Mouse (Mus musculus): ENCODE measurements around the gene Tmem132e. TPM values are rescaled to one million over a fixed set of nuclear protein-coding genes. Genes with fewer than 3 reads are reported as not detected.

Tmem132e gene
- total and polyA plus RNA-seq, 3 experiments, result not detected

- TF ChIP-seq GATA2 (IDR thresholded peaks at IDR 0.05; ENCODE audit: borderline replicate concordance, low read depth, low read length) (no peak), POLR2AphosphoS5 (IDR thresholded peaks at IDR 0.05; ENCODE audit: insufficient replicate concordance, low read depth, low read length) (no peak), TAL1 (conservative IDR thresholded peaks at IDR 0.05; ENCODE audit: low read depth, low read length) (no peak), GATA1 (IDR thresholded peaks at IDR 0.05; ENCODE audit: borderline replicate concordance, low read length) (no peak), CTCF (IDR thresholded peaks at IDR 0.05; ENCODE audit: low read depth, low read length) (no peak)
- no peaks in the 10 kb centered on the region for H3K4me1 ChIP-seq (ENCODE audit: insufficient read depth, low read depth, low read length)
- peaks cover 84% of the 10 kb centered on the region for H3K9me3 ChIP-seq (replicated peaks)
- no peak for ATAC-seq (ENCODE audit: extremely low read depth, insufficient number of reproducible peaks, low FRiP score, poor library complexity, severe bottlenecking)
- DNase-seq (ENCODE audit: low spot score), result no peak
- H3K4me3 ChIP-seq (ENCODE audit: low read depth, low read length), result no peak overlapping the region
- H3K27me3 ChIP-seq (ENCODE audit: insufficient read depth, low read length), result no peaks in the 10 kb centered on the region
- no peaks in the 10 kb centered on the region for H3K36me3 ChIP-seq (replicated peaks)
Observed at GRCm38 (mm10) chr11:82452516-82452915, 63.8 kb downstream of the Tmem132e start.

- Histone ChIP-seq H3K27me3 (ENCODE audit: insufficient read depth, low read length) (no peaks in the 10 kb centered on the region), H3K4me1 (ENCODE audit: insufficient read depth, low read depth, low read length) (no peaks in the 10 kb centered on the region), H3K9me3 (replicated peaks) (peaks cover 83% of the 10 kb centered on the region), H3K4me3 (ENCODE audit: low read depth, low read length) (no peak overlapping the region), H3K36me3 (replicated peaks) (no peaks in the 10 kb centered on the region)
- TF ChIP-seq CTCF (IDR thresholded peaks at IDR 0.05; ENCODE audit: low read depth, low read length) (no peak), GATA2 (IDR thresholded peaks at IDR 0.05; ENCODE audit: borderline replicate concordance, low read depth, low read length) (no peak), TAL1 (conservative IDR thresholded peaks at IDR 0.05; ENCODE audit: low read depth, low read length) (no peak)
- DNase-seq (ENCODE audit: low spot score) (no peak), ATAC-seq (ENCODE audit: extremely low read depth, insufficient number of reproducible peaks, low FRiP score, poor library complexity, severe bottlenecking) (no peak)
Observed at GRCm38 (mm10) chr11:82453230-82453629, 64.5 kb downstream of the Tmem132e start.

- H3K4me3 ChIP-seq (ENCODE audit: low read depth, low read length), result no peak overlapping the region
- H3K9me3 ChIP-seq (replicated peaks), result peaks cover 75% of the 10 kb centered on the region
- H3K27me3 ChIP-seq (ENCODE audit: insufficient read depth, low read length), result no peaks in the 10 kb centered on the region
- no peaks in the 10 kb centered on the region for H3K36me3 ChIP-seq (replicated peaks)
- TF ChIP-seq TAL1 (conservative IDR thresholded peaks at IDR 0.05; ENCODE audit: low read depth, low read length) (no peak), CTCF (IDR thresholded peaks at IDR 0.05; ENCODE audit: low read depth, low read length) (no peak), GATA2 (IDR thresholded peaks at IDR 0.05; ENCODE audit: borderline replicate concordance, low read depth, low read length) (no peak), GATA1 (IDR thresholded peaks at IDR 0.05; ENCODE audit: borderline replicate concordance, low read length) (no peak), POLR2AphosphoS5 (IDR thresholded peaks at IDR 0.05; ENCODE audit: insufficient replicate concordance, low read depth, low read length) (no peak)
- DNase-seq (ENCODE audit: low spot score) (no peak), ATAC-seq (ENCODE audit: extremely low read depth, insufficient number of reproducible peaks, low FRiP score, poor library complexity, severe bottlenecking) (no peak)
- H3K4me1 ChIP-seq (ENCODE audit: insufficient read depth, low read depth, low read length), result no peaks in the 10 kb centered on the region
Observed at GRCm38 (mm10) chr11:82461326-82461725, 72.6 kb downstream of the Tmem132e start.

- TF ChIP-seq TAL1 (conservative IDR thresholded peaks at IDR 0.05; ENCODE audit: low read depth, low read length) (no peak), GATA2 (IDR thresholded peaks at IDR 0.05; ENCODE audit: borderline replicate concordance, low read depth, low read length) (no peak), POLR2AphosphoS5 (IDR thresholded peaks at IDR 0.05; ENCODE audit: insufficient replicate concordance, low read depth, low read length) (no peak), GATA1 (IDR thresholded peaks at IDR 0.05; ENCODE audit: borderline replicate concordance, low read length) (no peak)
- Histone ChIP-seq H3K27me3 (ENCODE audit: insufficient read depth, low read length) (no peaks in the 10 kb centered on the region), H3K4me1 (ENCODE audit: insufficient read depth, low read depth, low read length) (no peaks in the 10 kb centered on the region), H3K4me3 (ENCODE audit: low read depth, low read length) (no peak overlapping the region), H3K36me3 (replicated peaks) (no peaks in the 10 kb centered on the region), H3K9me3 (replicated peaks) (peaks cover 62% of the 10 kb centered on the region)
- no peak for DNase-seq (ENCODE audit: low spot score)
- ATAC-seq (ENCODE audit: extremely low read depth, insufficient number of reproducible peaks, low FRiP score, poor library complexity, severe bottlenecking), result no peak
Observed at GRCm38 (mm10) chr11:82465536-82465935, 76.8 kb downstream of the Tmem132e start.

GRCm38 (mm10) chr11:82467218-82467617 lies 78.5 kb downstream of the Tmem132e start:
- TF ChIP-seq CTCF (IDR thresholded peaks at IDR 0.05; ENCODE audit: low read depth, low read length), result no peak
- TF ChIP-seq TAL1 (conservative IDR thresholded peaks at IDR 0.05; ENCODE audit: low read depth, low read length), result no peak
- TF ChIP-seq POLR2AphosphoS5 (IDR thresholded peaks at IDR 0.05; ENCODE audit: insufficient replicate concordance, low read depth, low read length), result no peak
- no peak for TF ChIP-seq GATA1 (IDR thresholded peaks at IDR 0.05; ENCODE audit: borderline replicate concordance, low read length)
- DNase-seq (ENCODE audit: low spot score), result no peak
- no peaks in the 10 kb centered on the region for H3K4me1 ChIP-seq (ENCODE audit: insufficient read depth, low read depth, low read length)
- peaks cover 61% of the 10 kb centered on the region for H3K9me3 ChIP-seq (replicated peaks)
- H3K36me3 ChIP-seq (replicated peaks), result no peaks in the 10 kb centered on the region
- H3K27me3 ChIP-seq (ENCODE audit: insufficient read depth, low read length), result no peaks in the 10 kb centered on the region
- no peak overlapping the region for H3K4me3 ChIP-seq (ENCODE audit: low read depth, low read length)
- ATAC-seq (ENCODE audit: extremely low read depth, insufficient number of reproducible peaks, low FRiP score, poor library complexity, severe bottlenecking), result no peak

GRCm38 (mm10) chr11:82471076-82471475 lies 82.4 kb downstream of the Tmem132e start:
- DNase-seq (ENCODE audit: low spot score) (no peak), ATAC-seq (ENCODE audit: extremely low read depth, insufficient number of reproducible peaks, low FRiP score, poor library complexity, severe bottlenecking) (no peak)
- Histone ChIP-seq H3K4me1 (ENCODE audit: insufficient read depth, low read depth, low read length) (no peaks in the 10 kb centered on the region), H3K27me3 (ENCODE audit: insufficient read depth, low read length) (no peaks in the 10 kb centered on the region), H3K9me3 (replicated peaks) (peaks cover 81% of the 10 kb centered on the region), H3K36me3 (replicated peaks) (no peaks in the 10 kb centered on the region), H3K4me3 (ENCODE audit: low read depth, low read length) (no peak overlapping the region)
- no peak for TF ChIP-seq GATA2 (IDR thresholded peaks at IDR 0.05; ENCODE audit: borderline replicate concordance, low read depth, low read length)
- no peak for TF ChIP-seq POLR2AphosphoS5 (IDR thresholded peaks at IDR 0.05; ENCODE audit: insufficient replicate concordance, low read depth, low read length)
- TF ChIP-seq GATA1 (IDR thresholded peaks at IDR 0.05; ENCODE audit: borderline replicate concordance, low read length), result no peak
- no peak for TF ChIP-seq TAL1 (conservative IDR thresholded peaks at IDR 0.05; ENCODE audit: low read depth, low read length)
- no peak for TF ChIP-seq CTCF (IDR thresholded peaks at IDR 0.05; ENCODE audit: low read depth, low read length)
